Mouse (Mus musculus): ENCODE data around the gene Mob2. TPM values are rescaled to one million over a fixed set of nuclear protein-coding genes. Genes with fewer than 3 reads are reported as not detected.
A peak's percentile ranks its signal among the peaks of the same experiment; 100 is the strongest.

Mob2 gene
- total RNA-seq, 2 experiments from 2014 or later, result 45.3 to 45.9 TPM

DNA sequence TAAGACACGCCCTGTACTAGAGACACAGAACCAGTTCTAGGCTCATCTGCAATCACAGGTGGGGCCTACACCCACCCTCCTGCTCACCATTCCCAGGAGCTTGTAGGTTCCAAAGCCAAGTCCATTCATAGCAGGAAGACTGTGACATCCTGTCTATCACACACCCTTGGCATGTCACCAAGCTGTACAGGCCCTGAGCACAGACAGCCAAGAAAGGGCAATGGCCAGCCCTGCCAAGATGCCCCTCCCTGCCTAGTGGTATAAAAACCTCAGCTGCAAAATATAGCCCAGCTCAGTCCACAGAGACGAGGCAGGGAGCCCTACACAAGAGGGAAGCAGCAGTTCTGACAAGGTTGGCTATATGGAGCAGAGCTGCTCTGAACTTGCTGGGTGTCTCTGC is 26.7 kb downstream of the Mob2 start:
- no peak for ATAC-seq (replicated peaks; ENCODE audit: poor library complexity)

DNA sequence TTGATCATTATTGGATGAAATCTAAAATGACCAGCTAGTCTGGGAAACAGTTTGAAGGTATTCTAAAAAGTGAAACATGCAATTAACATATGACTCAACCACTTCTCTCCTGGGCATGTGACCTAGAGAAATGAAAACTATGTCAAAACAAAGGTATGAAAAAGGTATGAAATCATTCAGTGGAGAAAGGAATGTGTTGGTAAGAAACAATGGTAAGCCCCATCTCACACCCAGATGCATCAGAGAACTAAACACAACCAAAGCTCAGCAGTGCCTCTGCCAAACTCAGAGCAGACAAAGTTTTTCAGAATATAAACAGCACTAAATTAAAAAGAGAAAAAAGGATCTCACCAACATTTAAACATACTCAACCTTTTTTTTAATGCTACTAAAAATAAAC is 30.8 kb downstream of the Mob2 start:
- ATAC-seq (replicated peaks; ENCODE audit: poor library complexity), result no peak

DNA sequence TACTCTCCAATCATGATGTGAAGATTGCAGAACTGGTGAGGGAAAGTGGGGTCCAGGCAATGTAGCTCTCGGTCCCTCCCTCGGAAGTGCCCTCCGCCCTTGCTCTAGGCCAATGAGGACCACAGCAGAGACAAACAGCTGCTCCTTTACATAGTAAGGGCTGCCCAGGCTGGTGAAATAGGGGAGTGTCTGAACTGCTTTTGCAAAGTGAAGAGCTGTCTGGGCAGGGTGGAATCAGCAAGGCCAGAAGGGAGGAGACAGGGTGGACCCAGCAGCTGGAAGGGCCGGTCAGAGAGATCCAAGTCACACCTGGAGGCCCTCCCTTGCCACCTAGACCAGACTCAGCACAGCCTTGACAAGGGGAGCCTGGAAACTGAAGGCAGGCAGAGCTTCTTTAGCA is 34.9 kb downstream of the Mob2 start:
- no peak for ATAC-seq (replicated peaks; ENCODE audit: poor library complexity)

DNA sequence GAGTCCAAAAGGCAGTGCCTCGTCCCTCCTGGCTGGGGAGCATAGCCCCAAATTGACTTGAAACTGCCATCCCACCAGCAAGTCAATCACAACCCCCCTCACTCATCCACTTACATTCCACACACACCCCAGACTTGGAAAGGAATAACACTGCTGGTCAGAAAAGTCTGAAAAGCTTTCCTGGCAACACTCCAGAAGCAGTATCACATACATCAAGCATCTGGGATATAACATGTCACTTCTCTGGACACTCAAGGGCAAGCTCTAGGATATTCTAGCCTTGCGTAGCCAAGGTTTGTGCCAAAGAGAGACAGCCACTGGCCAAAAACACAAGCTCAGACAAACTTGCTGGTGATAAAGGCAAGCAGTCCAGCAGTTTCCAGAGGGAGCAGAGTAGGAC is 35.7 kb downstream of the Mob2 start:
- ATAC-seq (replicated peaks; ENCODE audit: poor library complexity), result no peak

DNA sequence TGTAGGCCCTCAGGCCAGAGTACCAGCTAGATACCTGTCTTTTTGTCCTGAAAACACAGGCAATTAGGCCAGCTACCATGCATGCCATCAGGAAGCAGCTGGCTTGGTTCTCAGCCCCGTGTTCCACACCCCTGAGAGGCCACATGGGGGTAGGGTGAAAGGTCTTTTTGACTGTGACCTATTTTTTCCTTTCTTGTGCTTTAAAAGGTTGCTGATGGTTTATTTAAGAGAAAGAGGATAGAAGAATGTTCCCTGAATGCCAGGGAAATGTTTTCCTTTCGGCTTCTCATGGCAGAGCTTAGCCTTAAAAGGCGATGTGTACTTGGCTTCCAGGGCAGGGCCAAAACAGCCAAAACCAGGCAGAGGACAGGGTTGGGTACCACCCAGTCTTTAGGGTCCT is 40.0 kb downstream of the Mob2 start:
- ATAC-seq (replicated peaks; ENCODE audit: poor library complexity), result no peak

DNA sequence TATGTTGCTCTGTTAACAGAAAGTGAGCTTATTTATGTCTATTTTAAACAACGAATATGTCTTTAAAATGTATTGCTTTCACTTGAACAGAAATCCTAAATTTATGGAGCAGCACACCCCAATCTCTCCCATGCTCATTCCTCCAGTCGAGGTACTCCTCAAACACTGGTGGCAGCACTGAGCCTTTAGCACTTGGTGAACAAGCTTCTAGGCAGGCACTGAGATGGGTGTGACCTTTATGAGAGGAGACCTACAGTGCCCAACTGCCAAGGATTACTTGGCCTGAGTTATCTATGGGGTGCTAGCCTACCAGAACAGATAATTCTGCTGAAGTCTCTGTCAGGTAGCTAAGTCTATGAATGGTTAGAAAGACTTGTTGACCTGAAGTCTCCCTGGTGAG is 41.2 kb downstream of the Mob2 start:
- peak; percentile 78 for ATAC-seq (replicated peaks; ENCODE audit: poor library complexity)

DNA sequence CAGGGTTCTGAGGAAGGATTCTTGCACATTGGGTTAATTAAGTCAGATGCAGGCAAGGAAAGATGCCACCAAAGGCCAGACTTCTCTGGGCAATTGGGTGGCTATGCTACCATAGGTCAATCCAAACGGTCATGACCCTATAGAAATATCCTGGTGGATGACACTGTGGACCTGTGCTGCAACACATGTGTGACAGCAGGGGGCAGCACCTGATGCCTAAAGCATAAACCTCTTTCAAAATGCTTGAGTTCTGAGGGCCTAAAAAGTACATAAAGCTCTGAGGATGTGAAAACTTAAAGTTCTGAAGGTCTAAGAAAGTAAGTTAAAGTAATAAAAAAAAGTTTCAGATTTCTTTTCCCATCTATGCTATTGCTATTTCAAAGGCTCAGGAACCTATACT is 44.3 kb downstream of the Mob2 start:
- ATAC-seq (replicated peaks; ENCODE audit: poor library complexity), result peak; percentile 89

DNA sequence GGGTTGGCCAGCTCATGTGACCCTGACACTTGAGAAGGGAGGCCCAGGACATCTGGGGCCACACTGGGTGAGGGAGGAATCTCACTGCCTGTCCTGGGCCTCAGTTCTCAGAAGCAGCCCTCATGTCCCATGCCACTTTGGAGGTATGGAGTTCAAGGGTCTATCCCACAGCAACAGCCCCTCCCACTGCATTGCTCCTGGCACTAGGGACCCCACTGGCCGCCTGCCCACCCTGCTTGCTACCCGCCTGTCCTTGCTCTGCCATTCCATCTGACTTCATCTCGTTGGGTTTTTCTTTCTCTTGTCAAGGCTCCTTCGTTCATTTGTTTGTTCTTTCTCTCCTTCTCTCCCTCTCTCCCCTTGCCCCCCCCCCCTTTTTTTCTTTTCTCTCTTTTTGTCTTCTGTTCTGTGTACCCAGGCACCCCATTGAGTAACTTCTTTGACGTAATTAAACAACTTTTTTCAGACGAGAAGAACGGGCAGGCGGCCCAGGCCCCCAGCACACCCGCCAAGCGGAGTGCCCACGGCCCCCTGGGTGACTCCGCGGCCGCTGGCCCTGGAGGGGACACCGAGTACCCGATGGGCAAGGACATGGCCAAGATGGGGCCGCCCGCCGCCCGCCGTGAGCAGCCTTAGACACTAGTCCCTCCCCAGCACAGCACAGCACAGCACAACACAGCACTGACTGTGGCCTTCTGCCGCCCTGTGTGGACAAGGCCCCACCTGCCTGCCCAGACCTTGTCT is 59.1 kb downstream of the Mob2 start:
- ATAC-seq (replicated peaks; ENCODE audit: poor library complexity), result no peak

DNA sequence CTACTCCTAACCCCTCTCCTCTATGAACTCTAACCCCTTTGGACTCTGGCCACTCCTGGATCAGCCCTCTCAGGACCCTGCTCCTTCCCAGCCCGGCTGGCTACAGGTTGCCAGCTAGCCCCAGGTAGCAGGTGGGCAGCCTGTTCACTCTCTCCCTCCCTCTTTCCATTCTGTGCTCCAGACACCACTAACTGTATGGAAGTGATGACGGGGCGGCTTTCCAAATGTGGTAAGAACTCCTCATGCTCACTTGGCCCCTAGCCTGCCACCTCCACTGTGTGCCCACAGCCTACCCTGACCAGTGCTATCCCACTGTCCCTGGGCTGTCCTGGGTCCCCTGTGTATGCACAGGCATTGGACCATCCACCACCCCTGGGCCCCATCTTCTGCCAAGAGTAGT is 60.2 kb downstream of the Mob2 start:
- no peak for ATAC-seq (replicated peaks; ENCODE audit: poor library complexity)

DNA sequence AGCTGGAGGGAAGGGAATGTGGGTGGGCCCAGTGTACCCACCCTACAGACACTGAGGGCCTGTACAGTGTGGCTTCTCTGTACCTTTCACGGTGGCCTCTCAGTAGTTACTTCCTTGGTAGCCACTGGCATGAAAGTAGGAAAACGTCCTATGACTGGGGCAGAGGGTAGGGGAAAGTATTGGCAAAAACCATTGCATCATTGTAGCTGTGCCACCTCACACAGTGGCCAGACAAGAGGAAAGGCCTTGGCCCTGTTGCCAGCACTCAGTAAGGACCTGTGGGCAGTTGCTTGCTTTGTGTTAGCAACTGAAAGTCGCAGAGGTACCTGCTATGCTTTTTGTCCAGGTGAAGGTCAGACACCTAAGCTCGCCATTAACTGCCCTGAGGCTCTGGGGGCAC is 66.7 kb downstream of the Mob2 start:
- no peak for ATAC-seq (replicated peaks; ENCODE audit: poor library complexity)

DNA sequence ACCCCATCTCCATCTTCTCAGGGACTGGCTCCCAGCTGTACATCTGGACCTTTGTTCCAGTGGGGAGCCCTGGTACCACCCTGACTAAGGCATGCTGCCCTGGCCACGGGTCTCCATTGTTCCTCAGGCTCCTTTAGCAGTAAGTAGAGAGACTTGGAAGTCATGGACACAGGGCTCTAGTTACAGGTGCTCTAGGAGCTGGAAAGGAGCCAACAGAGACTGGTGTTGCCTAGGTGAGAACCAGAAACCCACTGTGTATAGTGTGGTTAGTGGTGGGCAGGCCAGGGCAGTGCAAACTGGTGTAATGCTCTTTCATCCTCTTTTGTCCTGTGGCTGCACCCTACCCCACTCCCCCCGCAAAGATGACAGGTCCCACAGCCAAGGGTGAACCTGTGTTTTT is 69.7 kb downstream of the Mob2 start:
- ATAC-seq (replicated peaks; ENCODE audit: poor library complexity), result no peak

DNA sequence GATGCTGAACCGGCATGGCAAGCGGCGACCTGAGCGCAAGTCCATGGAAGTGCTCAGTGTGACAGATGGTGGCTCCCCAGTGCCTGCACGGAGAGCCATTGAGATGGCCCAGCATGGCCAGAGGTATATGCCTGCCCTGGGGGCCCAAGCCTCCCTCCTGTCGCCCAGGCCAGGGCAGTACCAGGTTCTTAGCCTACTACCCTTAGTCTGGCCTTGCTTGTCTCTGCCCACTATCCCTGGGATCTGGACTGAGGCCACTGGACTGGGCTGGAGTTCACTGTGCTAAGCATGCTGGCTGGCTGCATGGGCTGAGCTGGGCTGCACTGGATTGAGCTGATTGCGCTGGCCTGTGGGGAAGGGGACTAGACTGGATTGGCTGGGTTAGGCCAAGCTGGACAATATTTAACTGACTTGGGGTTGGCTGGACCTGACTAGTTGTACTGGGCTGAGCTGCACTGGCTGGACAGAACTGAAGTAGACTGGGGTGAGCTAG is 72.5 kb downstream of the Mob2 start:
- no peak for ATAC-seq (replicated peaks; ENCODE audit: poor library complexity)

DNA sequence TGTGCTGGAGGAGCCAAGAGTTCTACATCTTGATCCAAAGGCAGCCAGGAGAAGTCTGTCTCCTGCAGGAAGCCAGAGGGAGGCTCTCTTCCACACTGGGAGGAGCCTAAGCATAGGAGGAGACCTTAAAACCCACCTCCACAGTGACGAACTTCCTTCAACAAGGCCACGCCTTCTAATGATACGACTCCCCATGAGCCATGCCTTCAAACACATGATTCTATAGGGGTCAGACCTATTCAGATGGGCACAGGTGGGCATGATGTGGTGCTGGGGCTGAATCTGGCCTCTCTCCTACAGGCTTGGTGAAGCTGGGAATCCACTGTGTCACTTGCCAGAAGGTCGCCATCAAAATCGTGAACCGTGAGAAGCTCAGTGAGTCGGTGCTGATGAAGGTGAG is 79.6 kb downstream of the Mob2 start:
- ATAC-seq (replicated peaks; ENCODE audit: poor library complexity), result no peak

DNA sequence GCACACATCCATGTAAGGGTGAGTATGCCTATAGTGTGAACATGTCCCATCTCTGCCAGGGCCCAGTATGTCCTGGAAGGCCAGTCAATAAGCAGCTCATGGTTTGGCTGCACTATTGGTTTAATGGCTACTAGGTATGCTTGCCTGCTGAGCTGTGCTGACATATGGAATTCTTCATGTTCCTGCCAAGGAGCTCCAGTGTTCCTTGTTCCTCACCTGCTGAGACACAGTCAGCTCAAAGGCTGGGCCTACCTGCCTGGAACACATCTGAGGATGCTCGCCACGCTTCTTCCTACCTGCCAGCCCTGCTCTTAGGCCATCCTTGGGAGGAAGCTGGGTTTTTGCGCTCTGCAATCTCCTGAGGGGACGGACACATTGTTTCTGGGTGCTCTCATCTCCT is 81.6 kb downstream of the Mob2 start:
- no peak for ATAC-seq (replicated peaks; ENCODE audit: poor library complexity)

DNA sequence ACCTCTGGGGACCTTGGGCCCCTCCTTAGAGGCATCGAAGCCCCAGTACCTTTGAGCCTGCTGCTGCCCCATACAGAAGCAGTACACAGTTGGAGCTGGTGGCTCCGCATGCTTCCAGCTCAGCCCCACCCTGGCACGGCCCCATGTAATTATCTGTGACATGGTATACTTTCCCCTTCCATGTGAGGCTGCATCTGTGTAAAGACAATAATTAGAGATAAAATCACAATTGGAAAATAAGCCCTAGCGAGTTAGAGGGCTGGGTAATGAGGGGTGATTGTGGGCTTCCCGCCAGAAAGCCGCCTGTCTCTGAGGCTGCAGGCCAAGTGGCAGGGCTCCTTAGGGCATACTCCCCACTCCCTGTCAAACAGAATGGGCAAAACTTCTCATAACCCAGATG is 82.9 kb downstream of the Mob2 start:
- no peak for ATAC-seq (replicated peaks; ENCODE audit: poor library complexity)

DNA sequence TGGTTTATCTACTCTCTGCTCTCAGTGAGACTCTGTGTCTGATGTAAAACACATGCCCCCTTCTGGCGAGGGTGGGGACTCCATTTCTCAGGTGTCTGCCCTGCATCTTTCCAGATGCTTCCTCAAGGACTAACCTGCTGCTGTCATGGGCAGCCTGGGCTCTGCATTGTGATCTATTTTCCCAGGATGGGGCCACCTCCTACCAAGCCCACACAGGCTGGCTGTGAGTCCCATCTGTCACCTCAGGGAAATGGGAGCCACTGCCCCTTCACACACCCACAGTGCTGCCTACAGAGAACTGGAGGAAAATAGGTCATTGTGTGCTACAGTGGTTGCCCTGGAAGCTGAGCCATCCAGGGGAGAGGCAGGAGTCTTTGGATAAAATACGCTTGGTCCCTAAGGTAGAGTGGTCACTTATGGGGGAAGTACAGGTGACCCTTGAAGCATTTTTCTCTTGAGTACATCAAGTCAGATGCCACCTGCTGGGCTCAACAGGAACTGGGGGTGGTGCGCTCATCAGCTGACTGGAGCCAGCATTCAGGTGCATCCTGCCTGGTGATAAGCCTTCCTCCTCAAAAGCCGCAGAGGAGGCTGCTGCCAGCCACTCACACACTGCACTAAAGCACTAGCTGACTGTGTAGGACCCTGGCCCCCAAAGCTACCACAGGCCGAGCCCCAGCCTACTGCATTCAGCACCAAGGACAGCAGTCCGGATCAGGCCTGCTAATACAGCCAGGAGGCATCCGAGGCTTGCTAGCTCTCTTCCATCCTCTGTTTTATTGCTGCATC is 87.8 kb downstream of the Mob2 start:
- ATAC-seq (replicated peaks; ENCODE audit: poor library complexity), result peak; percentile 76

DNA sequence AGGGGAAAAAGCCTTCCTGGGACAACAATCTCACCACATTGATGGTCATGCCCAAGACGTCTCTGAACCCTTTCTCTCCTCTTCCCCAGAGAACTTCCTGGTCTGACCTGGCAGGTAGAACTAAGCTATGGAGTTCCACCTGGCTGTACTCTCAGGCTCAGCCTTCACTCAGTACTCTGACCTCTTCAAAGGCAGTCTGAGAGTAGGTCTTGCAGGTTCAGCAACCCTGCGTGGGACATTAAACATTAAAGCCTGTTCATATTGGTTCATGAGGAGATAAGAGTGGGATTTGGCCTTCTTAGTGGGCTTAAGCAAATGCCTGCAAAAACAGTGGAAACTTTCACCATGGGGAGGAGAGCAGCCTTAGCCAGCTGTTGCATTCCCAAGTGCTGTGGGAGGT is 94.6 kb downstream of the Mob2 start:
- no peak for ATAC-seq (replicated peaks; ENCODE audit: poor library complexity)

DNA sequence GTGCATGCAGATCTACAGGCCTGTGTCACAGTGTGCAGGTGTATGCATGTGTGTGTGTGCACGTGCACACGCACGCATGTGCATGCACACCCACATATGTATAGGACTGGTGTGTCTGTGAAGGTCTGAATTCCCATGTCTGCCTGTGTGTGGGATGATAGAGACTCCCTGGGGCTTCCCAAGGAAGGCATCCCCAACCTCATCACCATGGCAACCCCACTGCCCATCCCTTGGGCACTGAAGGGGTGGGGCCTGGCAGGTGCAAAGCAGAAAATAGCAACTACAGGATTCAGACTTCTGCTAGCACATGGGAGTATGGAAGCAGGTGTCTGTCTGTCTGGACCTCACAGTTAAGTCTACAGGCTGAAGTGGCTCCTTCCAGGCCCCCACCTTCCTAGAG is 98.3 kb downstream of the Mob2 start:
- ATAC-seq (replicated peaks; ENCODE audit: poor library complexity), result no peak

DNA sequence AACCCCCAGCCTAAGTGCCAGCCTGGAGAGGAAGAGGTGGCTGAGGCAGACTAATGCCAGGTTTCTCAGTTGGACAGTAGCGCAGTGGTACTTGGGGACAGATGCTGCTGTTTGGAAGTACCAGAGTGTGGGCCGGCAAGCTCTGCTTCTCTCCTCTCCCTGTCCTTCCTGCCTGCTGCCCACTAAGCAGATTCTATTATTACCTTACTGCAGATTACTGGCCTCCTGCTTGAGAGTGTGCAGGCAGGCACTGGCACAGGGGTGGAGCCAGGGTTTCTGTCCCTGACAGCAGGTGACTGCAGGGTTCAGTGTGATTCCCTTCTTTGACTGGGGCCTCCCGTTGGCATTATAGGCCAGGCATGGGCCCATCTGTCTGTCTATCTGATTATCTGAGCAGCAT is 99.4 kb downstream of the Mob2 start:
- ATAC-seq (replicated peaks; ENCODE audit: poor library complexity), result no peak

DNA sequence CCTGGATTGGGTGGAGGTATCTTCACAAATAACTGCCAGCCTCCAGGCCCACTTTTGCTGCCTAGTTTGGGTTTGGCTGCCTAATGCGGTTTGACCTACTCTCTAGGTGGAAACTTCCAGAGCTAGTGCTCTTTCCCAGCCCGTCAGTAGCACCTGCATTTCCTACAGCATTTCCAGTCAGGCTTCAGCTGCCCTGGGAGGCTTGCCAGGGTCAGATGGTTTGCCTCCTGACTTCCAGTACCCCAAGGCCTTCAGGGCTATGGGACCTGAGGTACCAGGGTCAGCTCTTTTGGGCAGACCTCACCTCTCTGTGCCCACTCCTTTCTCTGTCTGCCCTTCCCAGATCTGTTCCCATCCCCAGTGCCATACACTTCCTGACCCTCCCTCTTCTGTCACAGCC is 99.9 kb downstream of the Mob2 start:
- ATAC-seq (replicated peaks; ENCODE audit: poor library complexity), result no peak

DNA sequence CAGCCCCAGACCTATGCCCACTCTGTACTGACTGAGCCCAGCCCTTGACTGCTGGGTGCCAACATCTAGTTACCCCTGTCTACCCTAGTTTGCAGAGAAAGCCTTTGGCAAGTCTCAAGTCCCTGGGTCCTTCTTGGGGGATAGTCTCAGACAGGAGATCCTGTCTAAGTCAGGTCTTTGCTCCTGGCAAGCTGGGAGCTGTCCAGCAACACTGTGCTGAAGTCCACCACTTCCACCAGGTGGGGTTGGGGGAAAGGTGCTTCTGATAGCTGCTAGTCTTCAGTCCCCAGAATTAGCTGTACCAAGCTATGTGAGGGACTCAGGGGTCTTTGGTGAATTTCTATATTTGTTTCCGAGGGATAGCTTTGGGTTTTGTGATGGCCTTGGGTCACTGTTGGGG is 101.7 kb downstream of the Mob2 start:
- 0 out of 2 replicates have a peak, but pooled peaks have one; percentile 48 for ATAC-seq (replicated peaks; ENCODE audit: poor library complexity)
